Mouse (Mus musculus): ENCODE data around the gene Acsl3.

The Acsl3 gene

DNA sequence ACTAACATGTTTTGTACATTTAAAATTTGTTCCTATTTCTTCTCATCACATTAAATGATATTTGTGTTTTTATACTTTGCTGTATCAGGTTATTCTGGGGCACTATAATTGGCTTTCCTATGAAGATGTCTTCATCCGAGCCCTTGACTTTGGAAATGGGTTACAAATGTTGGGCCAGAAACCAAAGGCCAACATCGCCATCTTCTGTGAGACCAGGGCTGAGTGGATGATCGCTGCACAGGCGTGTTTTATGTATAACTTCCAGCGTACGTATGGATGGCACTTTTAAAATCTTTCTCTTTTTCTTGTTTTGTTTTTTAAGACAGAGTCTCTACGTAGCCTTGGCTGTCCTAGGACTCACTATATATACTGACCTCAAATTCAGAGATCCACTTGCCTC, 30.5 kb downstream of the Acsl3 start:
- DNase-seq: no peak

DNA sequence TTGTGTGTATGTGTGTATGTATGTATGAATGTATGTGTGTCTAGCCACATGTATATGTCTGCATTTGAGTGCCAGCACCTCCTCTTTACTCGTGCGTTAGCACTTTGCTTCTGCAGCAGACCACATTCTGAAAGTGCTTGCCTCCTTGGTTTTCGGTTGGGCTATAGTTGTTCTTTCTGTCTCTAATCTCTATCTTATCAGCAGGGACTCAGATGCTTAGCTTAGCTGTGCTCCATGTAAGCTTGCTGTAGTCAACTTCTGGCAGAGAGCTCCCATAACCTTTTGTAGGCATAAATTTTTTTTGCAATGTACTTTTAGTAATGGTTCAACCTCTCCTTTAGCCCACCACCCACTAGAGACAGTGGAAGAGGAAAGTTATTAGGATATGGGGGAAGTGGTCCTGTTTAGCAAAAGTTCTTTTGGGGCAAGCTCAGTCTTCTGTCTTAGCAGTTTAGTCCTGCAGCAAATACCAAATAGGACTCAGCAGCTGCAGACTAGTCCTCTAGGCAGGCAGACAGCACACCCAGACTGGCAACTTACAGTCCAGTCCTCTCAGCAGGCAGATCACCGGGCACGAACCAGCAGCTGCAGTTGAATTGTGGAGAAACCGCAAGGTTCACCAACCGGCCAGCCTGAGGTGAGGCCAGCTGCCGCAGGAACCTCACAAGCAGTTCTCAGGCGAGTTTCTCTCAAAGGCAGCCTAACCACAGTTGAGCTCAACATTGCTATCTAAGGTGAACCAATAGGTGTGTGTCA, 37.1 kb downstream of the Acsl3 start:
- DNase-seq: no peak

DNA sequence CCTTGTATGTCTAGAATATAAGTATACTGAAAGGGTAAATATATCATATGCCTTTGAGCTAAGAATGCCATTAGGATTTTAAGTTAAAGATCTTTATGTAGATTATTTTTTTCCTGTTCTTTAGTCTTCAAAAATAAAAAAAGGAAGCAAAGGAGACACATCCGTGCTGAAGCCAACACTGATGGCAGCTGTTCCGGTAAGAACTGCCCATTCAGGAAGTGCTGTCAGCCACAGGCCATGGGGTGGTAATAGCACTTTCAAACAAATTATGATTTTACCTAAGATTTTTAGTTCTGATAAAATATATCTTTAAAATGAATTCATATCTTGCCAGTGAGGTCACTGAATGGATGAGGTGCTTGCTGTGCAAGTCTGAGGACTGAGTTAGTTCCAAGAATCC, 38.7 kb downstream of the Acsl3 start:
- no peak for DNase-seq

DNA sequence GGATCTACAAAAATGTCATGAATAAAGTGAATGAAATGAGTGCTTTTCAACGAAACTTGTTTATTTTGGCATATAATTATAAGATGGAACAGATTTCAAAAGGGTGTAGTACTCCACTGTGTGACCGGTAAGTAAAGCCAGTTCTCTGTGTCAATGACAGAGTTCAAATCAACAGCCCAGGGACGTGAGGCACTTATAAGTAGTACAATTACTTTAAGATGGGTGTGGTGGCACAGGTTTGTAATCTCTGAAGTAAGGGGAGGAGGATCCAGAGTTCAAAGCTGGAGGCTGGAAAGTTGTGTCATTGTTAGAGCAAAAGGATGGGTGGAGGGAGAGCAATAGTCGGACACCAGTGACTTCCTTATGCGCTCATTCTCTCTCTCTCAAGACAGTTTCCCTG, 39.3 kb downstream of the Acsl3 start:
- DNase-seq: no peak

DNA sequence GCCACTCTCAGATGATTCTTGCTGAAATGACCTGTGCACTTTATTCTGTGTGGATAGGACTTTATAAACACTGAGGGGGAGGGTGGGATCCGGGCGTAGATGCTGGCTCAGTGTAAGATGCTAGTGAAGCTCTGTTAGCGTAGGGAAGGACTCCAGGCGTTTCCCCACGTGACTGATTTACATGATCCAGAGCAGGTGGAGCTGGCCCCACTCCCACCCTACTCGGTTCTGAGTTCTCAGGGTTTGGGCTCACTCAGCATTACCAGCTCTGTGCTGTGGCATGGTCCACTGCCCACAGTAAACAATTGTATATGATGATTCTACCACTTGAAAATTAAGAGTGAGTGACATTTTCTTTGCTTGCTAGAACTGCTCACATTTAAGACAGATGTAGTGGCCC, 40.5 kb downstream of the Acsl3 start:
- peak; percentile 14 for DNase-seq

DNA sequence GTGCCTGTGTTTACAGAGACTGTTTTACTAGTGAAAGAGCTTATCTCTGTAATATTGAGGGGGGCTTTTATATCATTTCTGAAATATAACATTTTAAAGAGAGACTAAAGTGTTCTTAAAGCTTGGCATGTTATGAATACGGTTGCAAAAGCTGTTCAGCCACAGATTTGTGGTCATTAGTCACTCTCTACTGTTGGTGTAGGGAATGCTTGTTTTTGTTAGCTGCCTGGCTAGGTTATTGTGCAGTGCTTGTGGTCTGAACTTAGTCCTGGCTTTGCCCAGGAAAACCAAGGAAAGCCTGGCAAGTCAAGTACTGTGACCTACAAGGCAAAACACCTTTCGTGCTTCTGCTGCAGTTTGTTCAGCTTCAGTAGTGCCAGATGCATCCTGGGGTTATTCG, 44.1 kb downstream of the Acsl3 start:
- no peak for DNase-seq

DNA sequence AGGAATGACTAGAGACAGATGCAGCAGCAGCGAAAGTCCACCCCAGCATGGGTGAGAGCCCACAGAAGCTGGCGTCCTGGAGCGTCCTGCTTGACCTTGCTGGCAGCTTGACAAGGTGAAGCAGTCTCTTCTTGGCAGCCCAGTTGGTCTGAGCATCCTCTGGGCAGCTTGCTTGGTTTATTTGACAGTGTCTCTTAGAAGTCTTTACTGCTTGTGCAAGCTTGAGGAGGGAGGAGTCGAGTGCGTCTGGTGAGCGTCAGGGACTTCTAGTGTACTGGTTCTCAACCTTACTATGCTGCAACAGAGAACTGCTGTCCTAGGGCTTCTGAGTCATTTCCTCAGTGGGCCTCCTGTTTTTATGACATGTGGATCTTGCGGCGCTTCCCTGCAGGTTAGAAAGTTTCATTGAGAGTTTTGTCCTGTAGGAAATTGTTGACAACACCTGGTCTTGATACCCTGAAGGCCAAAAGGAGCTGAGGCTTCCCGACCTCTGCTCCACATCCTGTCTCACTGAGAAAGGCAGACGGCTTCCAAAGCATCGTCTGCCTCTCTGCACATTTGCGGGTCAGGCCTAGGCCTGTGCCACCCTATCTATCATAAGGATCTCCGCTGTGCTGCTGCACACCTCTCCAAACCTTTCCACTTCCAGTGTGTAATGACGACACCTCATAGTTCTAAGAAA, 44.8 kb downstream of the Acsl3 start:
- DNase-seq: no peak

DNA sequence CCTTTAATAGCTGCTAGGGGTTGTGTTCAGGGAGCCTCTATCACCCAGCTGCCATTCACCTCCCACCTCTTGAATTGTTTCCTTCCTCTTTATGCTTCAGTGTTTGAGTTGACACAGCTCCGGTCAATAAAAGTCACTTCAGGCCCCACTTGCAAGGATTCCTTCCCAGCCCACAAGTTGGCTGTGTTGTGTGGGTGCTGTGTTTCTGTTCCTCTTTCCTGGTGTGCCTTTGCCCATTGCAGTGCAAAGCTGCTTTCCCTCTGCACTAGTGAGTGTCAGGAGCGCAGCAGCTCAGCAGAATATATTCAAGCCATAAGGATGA, 45.3 kb downstream of the Acsl3 start:
- DNase-seq: no peak

DNA sequence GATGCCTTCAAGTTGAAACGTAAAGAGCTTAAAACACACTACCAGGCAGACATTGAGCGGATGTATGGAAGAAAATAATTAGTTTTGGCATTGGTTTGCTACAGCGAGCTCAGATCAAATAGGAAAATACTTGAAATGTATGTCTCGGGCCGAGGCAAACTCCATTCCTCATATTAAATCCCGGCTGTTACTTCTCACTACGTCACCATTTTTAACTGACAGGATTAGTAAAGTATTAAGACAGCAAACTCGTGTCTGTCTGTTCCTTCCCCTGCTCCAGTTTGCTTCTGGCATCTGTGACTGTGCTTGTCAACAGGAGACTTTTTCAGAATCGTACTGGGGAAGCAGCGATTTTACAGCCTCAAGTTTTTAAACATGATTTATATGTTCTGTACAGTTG, 48.7 kb downstream of the Acsl3 start:
- DNase-seq: no peak

DNA sequence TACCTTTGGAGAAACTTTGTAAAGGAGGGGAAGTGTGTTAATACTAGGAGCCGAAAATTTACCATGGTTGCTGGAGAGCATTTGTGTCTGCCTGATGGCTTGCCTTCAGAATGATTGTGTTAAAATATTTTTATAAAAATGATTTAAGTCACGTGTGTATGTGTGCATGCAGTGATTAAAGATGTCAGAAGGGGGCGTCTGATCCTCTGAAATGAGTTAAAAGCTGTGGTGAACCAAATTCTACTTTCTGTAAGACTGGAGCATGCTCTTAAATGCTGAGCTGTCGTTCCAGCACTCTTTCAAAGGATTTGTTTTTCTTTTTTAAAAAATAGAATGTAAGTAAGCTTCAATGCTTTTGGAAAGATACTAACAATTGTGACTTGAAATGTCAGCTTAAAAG, 49.7 kb downstream of the Acsl3 start:
- peak; percentile 26 for DNase-seq

DNA sequence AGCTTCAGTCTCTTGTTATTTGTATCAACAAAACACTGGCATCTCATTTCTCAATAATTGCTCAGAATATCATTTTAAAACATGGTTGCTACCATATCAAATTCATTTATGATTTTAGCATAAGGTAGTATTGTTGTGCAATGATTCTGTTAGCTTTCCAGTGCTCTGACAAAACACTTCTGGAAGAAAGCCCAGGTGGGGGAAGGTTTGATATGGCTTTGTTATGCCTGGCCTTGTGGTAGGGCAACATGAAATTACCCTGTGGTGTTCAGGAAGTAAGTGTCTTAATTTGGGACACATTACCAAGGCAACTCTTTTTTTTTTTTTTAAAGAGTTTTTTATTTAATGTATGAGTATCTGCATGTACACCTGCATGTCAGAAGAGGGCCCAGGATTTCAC, 52.4 kb downstream of the Acsl3 start:
- DNase-seq: no peak

DNA sequence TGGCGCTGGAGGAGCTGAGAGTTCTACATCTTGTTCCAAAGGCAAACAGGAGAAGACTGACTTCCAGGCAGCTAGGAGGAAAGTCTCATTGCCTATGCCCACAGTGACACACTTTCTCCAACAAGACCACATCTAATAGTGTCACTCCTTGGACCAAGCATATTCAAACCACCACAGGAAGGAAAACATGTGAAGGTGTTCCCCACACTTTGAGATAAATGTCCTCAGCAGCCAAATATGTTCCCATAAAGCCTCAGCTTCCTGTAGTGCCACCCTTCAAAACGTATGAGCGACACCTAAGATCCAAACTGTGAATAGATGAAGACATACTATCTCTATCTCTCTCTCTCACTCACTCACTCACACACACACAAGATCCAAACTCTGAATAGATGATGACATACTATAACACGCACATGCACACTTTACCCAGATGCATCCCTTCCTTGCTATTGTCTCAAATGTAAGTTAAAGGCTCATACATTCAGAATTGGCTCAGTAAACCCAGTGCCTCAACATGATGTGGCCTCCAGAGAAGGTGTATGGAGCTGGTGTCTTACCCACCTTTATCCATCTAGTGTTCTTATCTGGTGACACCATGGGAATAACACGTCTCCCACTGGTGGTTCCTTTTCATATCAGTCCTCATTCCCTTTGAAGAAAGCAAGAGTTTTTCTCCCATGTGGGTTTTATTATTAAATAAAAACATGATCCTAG, 53.1 kb downstream of the Acsl3 start:
- no peak for DNase-seq

DNA sequence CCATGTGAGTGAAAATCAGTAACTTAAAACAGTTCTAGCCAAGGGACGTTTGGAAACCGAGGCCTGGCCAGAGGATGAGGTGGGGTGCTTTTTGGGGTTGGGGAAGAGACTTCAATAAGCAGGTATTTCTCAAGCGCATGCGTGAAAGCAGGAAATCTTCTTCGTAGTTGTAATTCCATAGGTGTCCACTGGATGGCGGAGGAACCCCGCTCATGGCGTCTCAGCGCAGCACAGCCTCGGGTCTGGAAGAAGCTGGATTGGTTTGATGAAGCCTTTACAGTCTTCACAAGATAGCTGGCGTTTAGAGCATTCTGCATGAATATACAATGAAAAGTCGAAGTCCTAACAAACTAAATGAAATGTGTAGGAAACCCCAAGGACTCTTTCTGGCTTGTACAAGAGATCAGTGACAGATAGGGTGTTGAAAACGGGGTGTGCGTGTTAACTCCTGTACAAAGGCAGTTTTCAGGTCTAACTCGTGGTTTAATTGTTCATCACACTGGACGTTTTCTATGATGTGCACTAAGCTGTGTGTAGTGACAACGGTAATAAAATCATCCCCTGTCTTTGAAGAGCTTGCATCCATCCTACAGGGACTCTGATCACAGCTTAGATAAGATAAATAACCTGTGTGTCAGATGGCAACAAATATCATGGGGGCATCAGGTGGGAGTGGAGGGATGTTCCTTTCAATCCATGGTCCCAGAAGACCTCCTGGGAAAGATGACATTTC, 67.0 kb downstream of the Acsl3 start:
- DNase-seq: peak; percentile 85

DNA sequence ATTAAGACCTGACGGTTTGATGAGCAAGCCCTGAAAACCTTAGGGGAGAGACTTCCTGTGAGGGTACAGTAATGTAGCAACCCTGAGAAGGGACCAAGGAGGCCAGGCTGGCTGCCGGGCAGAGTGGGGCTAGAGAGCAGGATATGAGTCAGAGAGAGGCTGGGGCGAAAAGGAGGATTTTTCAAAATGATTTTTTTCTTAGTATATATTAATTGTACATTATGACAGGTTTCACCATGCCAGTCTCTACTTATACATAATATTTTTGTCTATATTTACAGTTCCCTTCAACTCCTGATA, 67.5 kb downstream of the Acsl3 start:
- no peak for DNase-seq

DNA sequence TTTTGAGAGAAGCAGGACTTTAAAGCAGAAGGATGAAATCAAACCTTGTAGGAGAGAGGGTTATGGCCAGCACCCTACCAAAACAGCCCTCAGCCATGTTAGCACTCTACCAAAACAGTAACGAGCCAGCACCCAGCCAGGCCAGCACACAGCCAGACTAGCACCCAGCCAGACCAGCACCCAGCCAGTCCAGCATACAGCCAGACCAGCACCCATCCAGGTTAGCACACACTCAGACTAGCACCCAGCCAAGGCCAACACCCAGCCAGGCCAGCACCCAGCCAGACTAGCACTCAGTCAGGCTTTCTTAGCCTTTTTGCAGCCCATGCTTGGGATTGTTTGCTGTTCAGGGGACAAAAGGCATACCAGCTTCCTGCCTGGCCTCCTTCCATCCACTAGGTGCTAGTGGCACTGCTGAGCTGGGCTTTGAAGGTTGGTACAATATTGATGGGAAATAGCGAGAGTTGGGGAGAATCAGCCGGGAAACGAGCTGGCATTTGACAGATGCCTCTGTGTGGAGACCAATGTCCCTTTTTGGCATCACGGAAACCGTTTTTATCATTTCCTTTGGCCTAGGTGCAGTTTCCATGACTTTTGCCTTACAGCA, 68.1 kb downstream of the Acsl3 start:
- DNase-seq: peak; percentile 39

DNA sequence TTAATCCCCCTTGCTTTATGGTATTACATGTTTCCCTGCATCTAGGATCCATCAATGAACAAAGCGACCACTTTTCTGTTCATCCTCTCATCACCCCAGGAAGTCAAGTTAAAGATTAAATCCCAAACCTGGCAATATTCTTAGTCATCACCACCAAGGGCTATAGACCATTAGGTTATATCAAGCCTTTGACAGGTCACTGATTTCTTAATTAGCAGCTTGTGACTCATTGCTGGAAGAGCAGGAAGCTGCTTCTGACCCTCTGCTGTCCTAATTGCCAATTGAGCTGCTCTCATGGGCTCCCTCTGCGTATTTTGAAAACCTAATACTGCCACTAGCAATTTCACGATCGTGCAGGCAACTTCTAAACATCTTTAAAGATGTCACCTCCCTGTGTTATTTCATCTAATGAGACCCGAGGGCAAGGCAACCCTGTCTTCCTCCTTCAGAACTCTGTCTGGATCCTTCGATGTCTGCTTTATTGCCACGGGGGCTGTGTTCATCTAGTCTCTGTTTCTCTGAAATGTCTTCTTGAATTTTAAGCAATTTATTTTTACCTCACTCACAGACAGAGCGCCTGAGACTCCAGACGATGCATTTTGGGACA, 72.6 kb downstream of the Acsl3 start:
- no peak for DNase-seq

DNA sequence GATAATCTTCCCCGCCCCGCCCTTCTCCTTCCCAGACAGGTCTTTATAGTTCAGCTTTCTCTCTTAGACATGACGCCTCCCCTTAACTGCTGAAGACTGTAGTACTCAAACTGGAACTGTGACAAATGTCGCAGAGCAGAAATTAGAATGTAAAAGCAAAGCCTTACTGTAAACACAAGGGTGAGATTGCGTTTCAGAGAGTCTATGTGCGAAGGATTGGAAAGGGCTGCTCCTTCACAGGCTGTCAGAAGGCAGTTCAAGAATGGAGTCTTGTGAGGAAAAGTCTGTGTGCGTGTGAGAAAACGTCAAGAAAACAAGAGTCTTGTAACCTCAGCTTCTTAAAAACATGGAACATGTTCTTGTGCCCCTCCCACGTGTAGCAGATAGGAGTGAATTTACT, 74.7 kb downstream of the Acsl3 start:
- DNase-seq: no peak

DNA sequence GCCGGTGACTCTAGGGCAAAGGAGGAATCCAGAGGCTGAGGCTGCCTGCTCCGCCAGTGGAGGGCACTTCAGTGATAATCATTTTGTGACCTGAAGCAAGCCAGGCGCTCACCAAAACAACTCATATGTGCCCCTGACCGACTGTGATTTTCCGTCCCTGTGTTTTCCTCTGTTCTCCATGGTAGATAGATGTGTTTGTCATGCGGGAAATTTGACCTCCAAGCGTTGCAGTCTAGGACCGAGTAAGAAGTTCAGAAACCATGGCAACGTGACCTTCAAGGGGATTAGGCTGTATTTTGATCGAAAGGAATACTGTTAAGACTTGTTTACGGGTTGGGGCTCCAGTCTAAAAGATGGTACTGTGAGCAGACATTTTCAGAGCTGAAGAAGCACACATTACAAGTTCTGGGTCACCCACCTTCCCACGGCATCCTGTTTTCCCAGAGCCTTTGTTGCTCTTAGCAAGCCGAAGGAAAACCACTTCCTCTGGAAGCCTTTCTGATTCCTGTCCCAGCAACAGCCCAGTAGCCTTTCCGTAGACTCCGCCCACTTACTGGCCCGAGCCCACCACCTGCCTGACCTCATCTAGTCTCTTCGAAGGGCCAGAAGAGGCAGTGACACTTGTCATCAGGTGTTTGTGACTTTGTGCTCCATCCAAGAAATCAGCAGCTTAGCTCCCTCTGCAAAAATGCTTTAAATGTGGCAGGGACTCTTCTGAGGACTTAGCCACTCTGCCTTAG, 76.8 kb downstream of the Acsl3 start:
- DNase-seq: peak; percentile 35

DNA sequence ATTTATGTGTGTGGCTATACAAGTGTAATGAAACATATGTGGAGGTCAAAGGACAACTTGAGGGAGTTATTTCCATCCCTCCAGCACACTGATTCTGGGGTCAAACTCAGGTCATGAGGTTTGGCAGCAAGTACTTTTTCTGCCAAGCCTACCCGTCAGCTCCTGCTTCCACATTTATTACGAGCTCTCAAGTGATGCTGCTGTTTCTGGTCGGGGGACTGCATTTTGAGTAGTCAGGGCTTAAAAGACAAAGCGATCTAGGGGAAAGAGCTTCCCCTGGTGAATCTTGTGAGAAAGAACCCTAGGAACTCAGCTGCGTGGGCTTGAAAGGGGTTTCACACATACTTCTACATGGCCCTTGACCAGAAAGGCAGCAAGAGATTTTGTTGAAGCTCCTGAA, 80.0 kb downstream of the Acsl3 start:
- DNase-seq: no peak

DNA sequence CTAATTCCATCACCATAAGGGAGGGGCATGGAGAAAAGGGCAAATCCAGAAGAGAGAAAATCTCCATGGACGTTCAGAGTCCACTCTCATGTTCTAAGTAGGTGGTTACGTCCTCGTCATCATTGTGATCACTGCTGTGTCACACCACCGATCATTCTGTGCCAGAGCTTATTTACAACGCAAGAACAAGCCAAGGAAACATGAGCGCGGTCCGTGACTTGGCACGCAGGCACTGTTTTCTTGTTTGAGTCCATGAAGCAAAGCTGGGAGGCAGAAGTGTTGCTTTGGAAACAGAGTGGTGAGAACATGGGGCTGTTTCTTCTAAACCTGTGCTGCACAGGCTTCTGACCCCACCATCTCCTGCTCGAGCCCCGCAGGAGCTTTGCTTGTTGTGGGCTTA, 83.1 kb downstream of the Acsl3 start:
- no peak for DNase-seq

DNA sequence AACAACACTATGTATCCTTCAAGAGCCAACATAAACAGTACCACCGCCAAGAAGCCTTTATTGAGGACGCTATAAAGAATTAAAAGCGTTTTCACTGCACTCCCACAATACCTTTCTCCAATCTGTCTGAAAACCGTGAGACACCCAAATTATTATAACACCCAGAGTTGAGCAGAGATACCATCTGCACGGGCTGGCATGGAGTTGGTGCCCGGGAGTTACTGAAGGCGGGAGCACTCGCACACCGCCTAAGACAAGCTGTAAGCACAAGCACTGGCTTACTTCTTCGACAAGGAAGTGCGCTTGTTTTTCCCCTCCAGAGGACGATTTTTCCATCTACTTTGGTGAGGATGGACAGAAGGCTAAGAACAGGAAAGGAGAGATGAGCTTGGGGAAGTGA, 84.6 kb downstream of the Acsl3 start:
- no peak for DNase-seq

DNA sequence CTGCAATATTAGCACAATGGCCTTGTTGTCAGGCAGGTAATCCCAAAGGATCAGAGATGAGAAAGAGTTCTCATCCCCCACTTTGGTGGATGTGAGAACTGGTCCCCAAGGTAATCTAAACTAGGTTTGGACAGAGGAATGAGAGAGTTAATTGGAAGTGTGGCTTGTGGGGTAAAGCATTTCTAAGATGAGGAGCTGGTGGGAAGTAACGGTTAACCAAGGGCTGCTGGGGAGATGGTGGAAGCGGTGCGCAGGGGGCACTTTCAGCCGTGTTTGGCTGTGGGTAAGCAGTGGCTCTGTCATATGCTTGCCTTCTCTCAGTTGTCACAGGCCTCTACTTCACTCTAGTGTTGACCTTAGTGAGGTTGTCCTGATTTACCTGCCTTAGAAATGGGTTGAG, 85.7 kb downstream of the Acsl3 start:
- no peak for DNase-seq

All from kidney, postnatal 10 days (tissue).